Mouse (Mus musculus): ENCODE data around the gene Nalcn. TPM values are rescaled to one million over a fixed set of nuclear protein-coding genes. Genes with fewer than 3 reads are reported as not detected.

Nalcn gene
- total RNA-seq, 4 experiments from 2014 or later, result 64.4 to 75.6 (median 70.1) TPM

- DNase-seq (ENCODE audit: low spot score in 2 of 2), result no peak
Measured at GRCm38 (mm10) chr14:123512923-123513322, 114.0 kb downstream of the Nalcn start.

- DNase-seq (ENCODE audit: low spot score in 2 of 2), result no peak
Measured at GRCm38 (mm10) chr14:123495544-123495943, 131.4 kb downstream of the Nalcn start.

GRCm38 (mm10) chr14:123488575-123489207 lies 138.3 kb downstream of the Nalcn start:
- no peak for DNase-seq (ENCODE audit: low spot score in 2 of 2)

- DNase-seq (ENCODE audit: low spot score in 2 of 2), result no peak
Measured at GRCm38 (mm10) chr14:123462026-123462425, 164.9 kb downstream of the Nalcn start.

GRCm38 (mm10) chr14:123446031-123446430 lies 180.9 kb downstream of the Nalcn start:
- DNase-seq (ENCODE audit: low spot score in 2 of 2), result no peak

- DNase-seq (ENCODE audit: low spot score in 2 of 2), result no peak
Measured at GRCm38 (mm10) chr14:123435542-123435941, 191.4 kb downstream of the Nalcn start.

- DNase-seq (ENCODE audit: low spot score in 2 of 2), result peak in 1 of 2 experiments; percentile 30
Measured at GRCm38 (mm10) chr14:123376167-123376855, 250.6 kb downstream of the Nalcn start.

GRCm38 (mm10) chr14:123371522-123371921 lies 255.4 kb downstream of the Nalcn start:
- no peak for DNase-seq (ENCODE audit: low spot score in 2 of 2)

GRCm38 (mm10) chr14:123359691-123360090 lies 267.3 kb downstream of the Nalcn start:
- no peak for DNase-seq (ENCODE audit: low spot score in 2 of 2)

GRCm38 (mm10) chr14:123352973-123353372 lies 274.0 kb downstream of the Nalcn start:
- no peak for DNase-seq (ENCODE audit: low spot score in 2 of 2)

- DNase-seq (ENCODE audit: low spot score in 2 of 2), result no peak
Measured at GRCm38 (mm10) chr14:123331841-123332240, 295.1 kb downstream of the Nalcn start.

- DNase-seq (ENCODE audit: low spot score in 2 of 2), result no peak
Measured at GRCm38 (mm10) chr14:123314369-123314768, 312.6 kb downstream of the Nalcn start.

GRCm38 (mm10) chr14:123312371-123312770 lies 314.6 kb downstream of the Nalcn start:
- no peak for DNase-seq (ENCODE audit: low spot score in 2 of 2)

GRCm38 (mm10) chr14:123296068-123296467 lies 330.9 kb downstream of the Nalcn start:
- DNase-seq (ENCODE audit: low spot score in 2 of 2), result peak in 1 of 2 experiments; percentile 24

GRCm38 (mm10) chr14:123291118-123292007 lies 335.6 kb downstream of the Nalcn start:
- no peak for DNase-seq (ENCODE audit: low spot score in 2 of 2)

GRCm38 (mm10) chr14:123282165-123282564 lies 344.8 kb downstream of the Nalcn start:
- DNase-seq (ENCODE audit: low spot score in 2 of 2), result no peak

- DNase-seq (ENCODE audit: low spot score in 2 of 2), result no peak
Measured at GRCm38 (mm10) chr14:123272121-123272520, 354.8 kb downstream of the Nalcn start.

- no peak for DNase-seq (ENCODE audit: low spot score in 2 of 2)
Measured at GRCm38 (mm10) chr14:123240738-123241137, 386.2 kb downstream of the Nalcn start.

GRCm38 (mm10) chr14:123239945-123240344 lies 387.0 kb downstream of the Nalcn start:
- no peak for DNase-seq (ENCODE audit: low spot score in 2 of 2)

GRCm38 (mm10) chr14:123237002-123237401 lies 389.9 kb downstream of the Nalcn start:
- DNase-seq (ENCODE audit: low spot score in 2 of 2), result no peak

- no peak for DNase-seq (ENCODE audit: low spot score in 2 of 2)
Measured at GRCm38 (mm10) chr14:123232630-123233206, 394.2 kb downstream of the Nalcn start.

Measured in left cerebral cortex, adult 8-10 months (tissue).